Mouse (Mus musculus) brain, embryonic 14.5 days (tissue): Measurements from ENCODE around the gene Scn3a.

ENCODE experiments used
- CTCF ChIP-seq: fragments of 200-500 bp; IDR thresholded peaks from 2 replicates; pipeline ENCODE4 v1.5.1; 2012; ENCODE audit warnings: inconsistent platforms, mild to moderate bottlenecking, moderate library complexity, borderline replicate concordance; ENCODE audit not compliant: insufficient read depth, insufficient read length; ENCODE audit errors: extremely low read depth
- POLR2A ChIP-seq: fragments of 200-500 bp; IDR thresholded peaks from 2 replicates; pipeline ENCODE4 v1.6.1; 2012; ENCODE audit warnings: mild to moderate bottlenecking, inconsistent platforms, borderline replicate concordance; ENCODE audit not compliant: poor library complexity, insufficient read depth, insufficient read length, severe bottlenecking; ENCODE audit errors: extremely low read depth

DNA sequence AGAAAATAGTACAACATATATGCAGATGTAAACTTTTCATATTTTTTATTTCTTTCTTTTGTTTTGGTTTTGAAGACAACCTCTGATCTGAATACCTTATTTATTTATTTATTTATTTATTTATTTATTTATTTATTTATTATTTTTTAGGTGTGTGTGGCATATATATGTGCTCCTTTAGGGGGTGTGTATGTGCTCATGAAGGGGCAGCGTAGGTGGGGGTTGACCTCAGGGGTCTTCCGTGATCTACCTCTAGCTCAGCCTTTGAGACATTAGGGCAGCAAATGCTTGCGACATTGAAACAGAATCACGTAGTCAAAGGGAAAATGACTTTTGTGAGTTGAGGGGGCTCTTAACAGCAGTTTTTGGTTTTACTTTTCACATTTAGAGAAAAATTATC is 498 bp upstream of the Scn3a start:
- no peak for TF ChIP-seq POLR2A
- no peak for TF ChIP-seq CTCF
